Mouse (Mus musculus) bone marrow, adult 2 months (tissue): Measurements from ENCODE around the gene Cblb.

ENCODE experiments used
- CTCF ChIP-seq: fragments of 200-500 bp; IDR thresholded peaks from 2 replicates; pipeline ENCODE4 v1.5.1; 2011; ENCODE audit warnings: low read length, control low read depth; ENCODE audit not compliant: control insufficient read depth, insufficient read depth
- POLR2A ChIP-seq: fragments of 200-500 bp; IDR thresholded peaks from 2 replicates; pipeline ENCODE4 v1.6.1; 2011; ENCODE audit warnings: low read depth, mild to moderate bottlenecking, control low read depth, low read length, borderline replicate concordance; ENCODE audit not compliant: control insufficient read depth

DNA sequence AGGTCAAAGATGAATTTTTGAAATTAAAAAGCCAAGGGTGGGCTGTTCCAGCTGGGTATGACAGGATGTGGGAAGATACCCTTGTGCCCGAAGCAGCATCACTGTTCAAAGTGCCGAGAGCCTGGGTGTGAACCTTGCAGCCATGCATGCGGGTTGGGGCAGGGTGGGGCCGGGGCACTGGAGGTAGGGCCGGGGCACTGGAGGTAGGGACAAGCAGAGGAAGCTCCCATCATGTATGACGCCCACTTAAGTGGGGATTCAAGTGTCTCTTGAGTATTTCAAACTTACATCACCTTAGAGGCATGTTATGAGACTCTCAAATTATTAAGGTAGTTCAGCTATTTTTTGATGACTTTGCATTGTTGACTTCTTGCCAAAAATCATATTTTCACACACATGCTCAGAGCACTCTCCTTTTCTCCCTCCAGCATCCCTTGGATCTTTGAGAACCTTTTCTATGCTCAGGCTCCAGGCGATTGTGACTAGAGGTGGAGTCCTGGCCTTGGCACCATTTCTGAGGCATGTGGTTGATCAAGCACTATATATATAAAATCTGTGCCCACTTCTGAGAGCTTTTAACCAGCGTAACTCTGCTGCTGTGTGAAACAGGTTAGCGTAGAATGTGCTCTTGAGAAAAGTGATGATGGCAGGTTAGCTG is 55.9 kb downstream of the Cblb start:
- TF ChIP-seq POLR2A, result no peak
- no peak for TF ChIP-seq CTCF
